Mouse (Mus musculus): ENCODE data around the gene Plekha6. TPM values are rescaled to one million over a fixed set of nuclear protein-coding genes. Genes with fewer than 3 reads are reported as not detected.
A peak's percentile ranks its signal among the peaks of the same experiment; 100 is the strongest.

The Plekha6 gene
- polyA plus RNA-seq, 1 experiment from 2014 or later: 19.8 TPM

GRCm38 (mm10) chr1:133239121-133239812 is 75.3 kb downstream of the Plekha6 start:
- Histone ChIP-seq H3K9me3 (ENCODE audit: control insufficient read depth, low read depth, low read length) (no peaks in the 10 kb centered on the region), H3K4me3 (ENCODE audit: low read depth, low read length) (no peak overlapping the region), H3K4me2 (replicated peaks; ENCODE audit: low read depth, low read length) (no peak overlapping the region), H3K4me1 (ENCODE audit: control insufficient read depth, insufficient read depth, low read length) (peaks cover 39% of the 10 kb centered on the region), H3K9ac (replicated peaks; ENCODE audit: low read depth, low read length) (no peak overlapping the region), H3K27me3 (ENCODE audit: control insufficient read depth, insufficient read depth, low read length) (no peaks in the 10 kb centered on the region), H3K36me3 (ENCODE audit: control insufficient read depth, insufficient read depth, low read length) (no peaks in the 10 kb centered on the region), H3K27ac (ENCODE audit: low read length) (no peak overlapping the region; the same call in 1 of the 2 replicates)
- no peak for ATAC-seq (ENCODE audit: insufficient number of reproducible peaks, insufficient read depth, low FRiP score, low read depth)
- 59% methylated on average over 6 of the region's 6 CpGs for WGBS

DNA sequence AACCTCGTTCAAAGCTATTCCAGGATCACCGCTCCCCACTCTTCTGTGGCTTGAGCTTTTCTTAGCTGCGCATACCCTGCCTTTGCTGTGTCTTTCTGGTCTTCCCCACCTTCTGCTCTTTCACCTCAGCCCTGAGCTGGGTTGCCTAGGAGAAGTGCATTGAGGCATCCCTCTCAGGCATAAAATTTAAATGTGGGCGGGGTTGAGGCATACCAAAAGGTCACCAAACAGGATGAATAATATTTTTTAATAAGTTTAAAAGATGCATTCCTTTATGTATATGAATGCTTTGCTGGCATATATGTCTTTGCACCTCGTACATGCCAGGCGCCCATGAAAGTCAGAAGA is 75.8 kb downstream of the Plekha6 start:
- no peaks in the 10 kb centered on the region for H3K36me3 ChIP-seq (ENCODE audit: control insufficient read depth, insufficient read depth, low read length)
- no peaks in the 10 kb centered on the region for H3K27me3 ChIP-seq (ENCODE audit: control insufficient read depth, insufficient read depth, low read length)
- WGBS: 77% methylated on average over 6 of the region's 6 CpGs
- H3K4me3 ChIP-seq (ENCODE audit: low read depth, low read length): no peak overlapping the region
- no peaks in the 10 kb centered on the region for H3K9me3 ChIP-seq (ENCODE audit: control insufficient read depth, low read depth, low read length)
- ATAC-seq (ENCODE audit: insufficient number of reproducible peaks, insufficient read depth, low FRiP score, low read depth): no peak
- no peak overlapping the region for H3K9ac ChIP-seq (replicated peaks; ENCODE audit: low read depth, low read length)
- H3K4me1 ChIP-seq (ENCODE audit: control insufficient read depth, insufficient read depth, low read length): peaks cover 39% of the 10 kb centered on the region
- H3K27ac ChIP-seq (ENCODE audit: low read length): no peak overlapping the region; the same call in 1 of the 2 replicates
- no peak overlapping the region for H3K4me2 ChIP-seq (replicated peaks; ENCODE audit: low read depth, low read length)

DNA sequence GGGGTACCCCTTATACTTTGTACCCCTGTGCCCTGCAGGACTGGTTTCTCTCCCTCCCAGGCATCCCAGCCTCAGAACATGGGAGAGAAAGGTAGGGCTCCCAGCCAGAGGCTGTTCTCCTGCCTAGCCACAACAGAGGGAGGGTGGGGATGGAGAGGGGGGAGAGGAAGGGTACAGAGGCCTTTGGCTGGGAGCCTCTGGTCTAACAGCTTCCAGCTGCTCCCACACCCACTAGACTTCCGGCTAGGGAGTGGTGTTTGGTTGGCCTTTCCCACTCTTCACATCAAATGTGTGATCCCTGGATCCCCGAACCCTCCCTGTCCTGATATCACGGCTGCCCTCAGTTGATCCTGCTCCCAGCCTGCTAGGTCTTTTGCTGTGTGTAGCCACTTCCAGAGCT is 76.9 kb downstream of the Plekha6 start:
- H3K4me2 ChIP-seq (replicated peaks; ENCODE audit: low read depth, low read length): no peak overlapping the region
- H3K9me3 ChIP-seq (ENCODE audit: control insufficient read depth, low read depth, low read length): no peaks in the 10 kb centered on the region
- H3K27ac ChIP-seq (ENCODE audit: low read length): peak overlapping the region; percentile 23; the same call in 1 of the 2 replicates
- peak; percentile 12; the same call in 1 of the 2 replicates for ATAC-seq (ENCODE audit: insufficient number of reproducible peaks, insufficient read depth, low FRiP score, low read depth)
- no peak overlapping the region for H3K4me3 ChIP-seq (ENCODE audit: low read depth, low read length)
- no peaks in the 10 kb centered on the region for H3K27me3 ChIP-seq (ENCODE audit: control insufficient read depth, insufficient read depth, low read length)
- no peak overlapping the region for H3K9ac ChIP-seq (replicated peaks; ENCODE audit: low read depth, low read length)
- 30% methylated on average over 3 of the region's 3 CpGs for WGBS
- peaks cover 43% of the 10 kb centered on the region for H3K4me1 ChIP-seq (ENCODE audit: control insufficient read depth, insufficient read depth, low read length)
- H3K36me3 ChIP-seq (ENCODE audit: control insufficient read depth, insufficient read depth, low read length): no peaks in the 10 kb centered on the region

DNA sequence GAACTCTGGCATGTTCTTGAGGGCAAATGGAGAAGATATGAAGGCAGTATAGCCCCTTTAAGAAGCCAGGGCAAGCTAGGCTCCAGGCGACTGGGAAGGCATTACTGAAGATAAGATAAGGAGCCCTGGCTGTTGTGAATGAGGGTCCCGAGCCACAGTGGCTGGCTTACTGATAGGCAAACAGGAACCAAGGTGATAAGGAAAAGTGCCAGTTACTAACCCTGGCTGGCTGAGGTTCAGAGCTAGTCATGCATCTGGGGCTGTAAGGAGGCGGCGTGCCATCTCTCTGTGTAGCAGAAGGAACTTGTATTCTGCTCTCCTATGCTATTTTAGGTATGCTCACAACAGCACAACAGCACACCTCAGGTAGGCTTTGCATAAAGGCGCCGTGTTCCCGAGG is 80.7 kb downstream of the Plekha6 start:
- H3K4me1 ChIP-seq (ENCODE audit: control insufficient read depth, insufficient read depth, low read length): peaks cover 25% of the 10 kb centered on the region
- H3K9me3 ChIP-seq (ENCODE audit: control insufficient read depth, low read depth, low read length): no peaks in the 10 kb centered on the region
- no peak for ATAC-seq (ENCODE audit: insufficient number of reproducible peaks, insufficient read depth, low FRiP score, low read depth)
- H3K4me2 ChIP-seq (replicated peaks; ENCODE audit: low read depth, low read length): no peak overlapping the region
- no peak overlapping the region for H3K4me3 ChIP-seq (ENCODE audit: low read depth, low read length)
- H3K27me3 ChIP-seq (ENCODE audit: control insufficient read depth, insufficient read depth, low read length): no peaks in the 10 kb centered on the region
- H3K27ac ChIP-seq (ENCODE audit: low read length): no peak overlapping the region; the same call in 1 of the 2 replicates
- 46% methylated on average over 7 of the region's 7 CpGs for WGBS
- no peak overlapping the region for H3K9ac ChIP-seq (replicated peaks; ENCODE audit: low read depth, low read length)
- H3K36me3 ChIP-seq (ENCODE audit: control insufficient read depth, insufficient read depth, low read length): no peaks in the 10 kb centered on the region

DNA sequence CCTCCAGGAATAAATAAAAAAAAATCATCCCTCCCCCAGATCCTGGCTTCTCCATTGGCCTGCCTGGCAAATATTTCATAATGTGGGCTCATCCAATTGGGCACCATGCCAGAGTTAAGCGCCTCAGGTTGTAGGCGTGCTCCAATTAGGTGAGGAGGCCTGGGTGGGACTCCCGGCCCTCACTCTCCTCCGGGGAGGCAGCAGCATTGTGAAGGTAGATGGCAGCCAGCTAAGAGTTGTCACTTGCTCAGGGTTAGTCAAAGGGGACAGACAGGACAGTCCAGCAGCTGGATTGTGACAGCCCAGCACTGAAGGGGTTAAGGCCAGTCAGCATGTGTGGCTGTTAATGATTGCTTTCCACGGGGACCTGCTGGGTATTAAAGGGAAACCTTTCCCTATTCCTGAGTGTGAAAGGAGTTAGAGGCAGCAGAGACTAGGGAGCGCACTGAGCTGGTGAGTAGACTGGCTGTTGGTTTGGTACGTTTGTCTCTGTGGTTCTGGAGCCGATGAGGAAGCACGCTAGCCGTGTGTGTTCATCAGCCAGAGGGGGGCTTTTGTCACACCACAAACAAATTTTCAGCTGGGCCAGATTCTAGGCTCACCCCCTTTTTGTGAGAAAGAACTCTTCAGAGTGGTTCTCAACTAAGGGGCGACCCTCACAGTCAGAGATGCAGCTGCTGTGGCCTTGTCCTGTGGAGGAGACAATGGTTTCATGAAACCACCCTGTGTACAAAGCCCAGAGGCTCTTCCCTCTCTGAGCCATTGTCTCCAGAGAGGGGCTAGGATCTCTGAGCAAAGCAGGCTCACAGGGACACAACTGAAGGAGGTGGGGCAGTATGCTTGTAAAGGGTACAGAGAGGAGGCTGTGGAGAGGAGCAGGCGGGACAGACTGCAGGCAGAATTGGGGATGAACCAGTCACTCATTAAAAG is 81.9 kb downstream of the Plekha6 start:
- Histone ChIP-seq H3K4me3 (ENCODE audit: low read depth, low read length) (peak overlapping the region; percentile 0; the same call in 1 of the 2 replicates), H3K9me3 (ENCODE audit: control insufficient read depth, low read depth, low read length) (no peaks in the 10 kb centered on the region), H3K27me3 (ENCODE audit: control insufficient read depth, insufficient read depth, low read length) (no peaks in the 10 kb centered on the region), H3K36me3 (ENCODE audit: control insufficient read depth, insufficient read depth, low read length) (peaks cover 3% of the 10 kb centered on the region; the same call in 1 of the 2 replicates), H3K27ac (ENCODE audit: low read length) (peak overlapping the region; percentile 50; the same call in 1 of the 2 replicates), H3K9ac (replicated peaks; ENCODE audit: low read depth, low read length) (no peak overlapping the region), H3K4me2 (replicated peaks; ENCODE audit: low read depth, low read length) (peak overlapping the region; percentile 22), H3K4me1 (ENCODE audit: control insufficient read depth, insufficient read depth, low read length) (peaks cover 19% of the 10 kb centered on the region)
- peak; percentile 48 for ATAC-seq (ENCODE audit: insufficient number of reproducible peaks, insufficient read depth, low FRiP score, low read depth)
- 37% methylated on average over 12 of the region's 12 CpGs for WGBS

GRCm38 (mm10) chr1:133247189-133247588 is 83.2 kb downstream of the Plekha6 start:
- no peak for ATAC-seq (ENCODE audit: insufficient number of reproducible peaks, insufficient read depth, low FRiP score, low read depth)
- peaks cover 3% of the 10 kb centered on the region; the same call in 1 of the 2 replicates for H3K36me3 ChIP-seq (ENCODE audit: control insufficient read depth, insufficient read depth, low read length)
- no peak overlapping the region for H3K9ac ChIP-seq (replicated peaks; ENCODE audit: low read depth, low read length)
- H3K4me2 ChIP-seq (replicated peaks; ENCODE audit: low read depth, low read length): peak overlapping the region; percentile 22
- 47% methylated on average over 5 of the region's 5 CpGs for WGBS
- peaks cover 26% of the 10 kb centered on the region for H3K4me1 ChIP-seq (ENCODE audit: control insufficient read depth, insufficient read depth, low read length)
- no peaks in the 10 kb centered on the region for H3K9me3 ChIP-seq (ENCODE audit: control insufficient read depth, low read depth, low read length)
- H3K27me3 ChIP-seq (ENCODE audit: control insufficient read depth, insufficient read depth, low read length): no peaks in the 10 kb centered on the region
- no peak overlapping the region for H3K27ac ChIP-seq (ENCODE audit: low read length)
- no peak overlapping the region for H3K4me3 ChIP-seq (ENCODE audit: low read depth, low read length)

DNA sequence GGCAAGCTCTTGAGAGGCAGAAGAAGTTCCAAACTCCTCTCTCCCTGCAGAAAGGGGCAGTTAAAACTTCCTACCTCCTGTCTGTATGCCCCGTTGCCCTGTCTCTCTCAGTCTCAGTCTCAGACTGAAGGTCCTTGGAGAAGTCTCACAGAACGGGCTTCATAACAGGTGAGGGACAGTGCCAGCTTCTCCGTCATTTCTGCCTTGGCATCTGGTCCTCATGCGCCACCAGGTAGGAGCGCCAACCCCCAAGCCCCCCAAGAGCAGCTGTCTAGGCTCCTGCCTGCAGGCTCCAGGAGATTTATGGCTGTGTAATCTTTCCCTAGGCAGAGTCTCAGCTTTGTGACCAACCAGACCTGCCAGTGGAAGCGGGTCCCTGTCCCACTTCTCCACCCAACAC is 86.8 kb downstream of the Plekha6 start:
- H3K27me3 ChIP-seq (ENCODE audit: control insufficient read depth, insufficient read depth, low read length): no peaks in the 10 kb centered on the region
- peaks cover 57% of the 10 kb centered on the region for H3K4me1 ChIP-seq (ENCODE audit: control insufficient read depth, insufficient read depth, low read length)
- H3K36me3 ChIP-seq (ENCODE audit: control insufficient read depth, insufficient read depth, low read length): peaks cover 3% of the 10 kb centered on the region; the same call in 1 of the 2 replicates
- no peaks in the 10 kb centered on the region for H3K9me3 ChIP-seq (ENCODE audit: control insufficient read depth, low read depth, low read length)
- no peak overlapping the region for H3K4me3 ChIP-seq (ENCODE audit: low read depth, low read length)
- no peak overlapping the region for H3K4me2 ChIP-seq (replicated peaks; ENCODE audit: low read depth, low read length)
- H3K9ac ChIP-seq (replicated peaks; ENCODE audit: low read depth, low read length): no peak overlapping the region
- WGBS: 77% methylated on average over 6 of the region's 6 CpGs
- peak overlapping the region; percentile 91 for H3K27ac ChIP-seq (ENCODE audit: low read length)
- ATAC-seq (ENCODE audit: insufficient number of reproducible peaks, insufficient read depth, low FRiP score, low read depth): no peak

DNA sequence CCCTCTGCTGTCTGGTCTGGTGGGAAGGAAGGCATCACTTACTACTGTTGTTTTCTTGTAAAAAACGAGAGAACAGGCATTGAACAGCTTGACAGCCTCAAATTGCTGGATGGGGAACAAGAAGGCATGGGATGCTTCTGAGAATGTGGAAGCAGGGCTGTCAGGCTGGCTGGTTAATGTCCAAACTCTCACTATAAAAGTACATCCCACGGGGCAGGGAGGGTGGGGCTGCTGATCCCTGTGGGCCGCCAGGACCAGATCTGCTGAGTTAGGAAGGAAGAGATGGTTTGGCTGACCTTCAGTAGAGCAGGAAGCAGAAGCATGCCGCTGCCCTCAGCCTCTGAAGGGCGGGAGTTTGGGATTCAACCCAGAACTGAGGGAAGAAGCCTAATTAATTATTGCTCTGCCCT is 87.6 kb downstream of the Plekha6 start:
- H3K4me2 ChIP-seq (replicated peaks; ENCODE audit: low read depth, low read length): no peak overlapping the region
- ATAC-seq (ENCODE audit: insufficient number of reproducible peaks, insufficient read depth, low FRiP score, low read depth): peak; percentile 62; the same call in 1 of the 2 replicates
- peaks cover 56% of the 10 kb centered on the region for H3K4me1 ChIP-seq (ENCODE audit: control insufficient read depth, insufficient read depth, low read length)
- H3K27me3 ChIP-seq (ENCODE audit: control insufficient read depth, insufficient read depth, low read length): no peaks in the 10 kb centered on the region
- peaks cover 3% of the 10 kb centered on the region; the same call in 1 of the 2 replicates for H3K36me3 ChIP-seq (ENCODE audit: control insufficient read depth, insufficient read depth, low read length)
- peak overlapping the region; percentile 91 for H3K27ac ChIP-seq (ENCODE audit: low read length)
- WGBS: 8% methylated on average over 5 of the region's 5 CpGs
- no peak overlapping the region for H3K4me3 ChIP-seq (ENCODE audit: low read depth, low read length)
- no peaks in the 10 kb centered on the region for H3K9me3 ChIP-seq (ENCODE audit: control insufficient read depth, low read depth, low read length)
- no peak overlapping the region for H3K9ac ChIP-seq (replicated peaks; ENCODE audit: low read depth, low read length)
